Mouse (Mus musculus) spleen, adult 10 weeks (tissue): Measurements from ENCODE around the gene Ccdc175. TPM values are rescaled to one million over a fixed set of nuclear protein-coding genes. Genes with fewer than 3 reads are reported as not detected.

Source experiments
- polyA plus RNA-seq: library from polyadenylated mRNA; stranded (reverse); fragments of 350-450 nt; fragmentation: Illumina TruSeq; extraction: RNeasy Lipid Tissue Mini Kit (QIAGEN cat#74804); gene quantifications from one replicate; pipeline ENCODE4 v1.2.3, GENCODE M21; 2015; ENCODE audit warnings: low replicate concordance; ENCODE audit not compliant: insufficient read depth

The Ccdc175 gene
- not detected for polyA plus RNA-seq

GRCm38 (mm10) chr12:72184929-72185328 lies at the start of gene Ccdc175:
Gene Ccdc175 (minus strand): TSS chr12:72185029.

GRCm38 (mm10) chr12:72085329-72086165 lies 99.3 kb downstream of the Ccdc175 start, which contains the start of the genes L3hypdh and Jkamp:
Gene L3hypdh (minus strand): TSS chr12:72085439.
Gene Jkamp (plus strand): TSS chr12:72085589.

GRCm38 (mm10) chr12:72070327-72071269 lies 114.2 kb downstream of the Ccdc175 start, which contains the start of gene Gpr135:
Gene Gpr135 (minus strand): TSS chr12:72071125.

Other genes with a start within 250 kb of the Ccdc175 start
- gene Gpr135, start 113.9 kb downstream of the Ccdc175 start, polyA plus RNA-seq: 0.17 TPM
- gene L3hypdh, start 99.6 kb downstream of the Ccdc175 start, polyA plus RNA-seq: 1.4 TPM
- 31.1 TPM for gene Jkamp, start 99.4 kb downstream of the Ccdc175 start, polyA plus RNA-seq
- 13.5 TPM for gene Rtn1, start 224.0 kb upstream of the Ccdc175 start, polyA plus RNA-seq